ENCODE assay signal across 13 mouse cellular contexts in the genomic region with DNA sequence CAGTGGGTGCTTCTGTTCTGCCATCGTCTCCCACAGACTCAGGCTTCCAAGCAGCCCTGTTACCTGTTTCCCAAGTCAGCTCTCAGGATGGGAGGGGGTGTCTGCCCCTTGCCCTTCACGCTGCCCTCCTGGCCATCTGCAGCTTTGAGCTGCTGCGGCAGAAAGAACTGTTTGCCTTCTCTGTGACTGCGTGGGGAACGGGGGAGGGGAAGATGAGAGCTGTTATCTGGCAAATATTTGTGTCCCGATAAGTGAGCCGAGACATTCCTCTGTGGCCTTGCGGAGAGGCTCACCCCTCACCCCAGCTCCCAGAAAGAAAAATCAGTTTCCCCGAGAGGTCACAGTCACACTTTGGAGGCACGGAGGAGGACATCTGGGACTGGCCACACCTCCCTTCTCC.
A peak's percentile ranks its signal among the peaks of the same experiment; 100 is the strongest.
DNase-seq lines count a peak whose midpoint lies in the region; ATAC-seq lines count a peak whose summit lies in the region.
"Had no signal": no experiment of that assay in that cellular context is flagged by ENCODE, and none has a peak within 500 bp of the region (broad histone marks: within the 10 kb centered on the region; RNA-seq: fewer than 3 reads in every experiment).

No protein-coding gene starts in this region.

- peak overlapping the region; percentile 63 for H3K4me2 ChIP-seq in heart, embryonic 13.5 days
- peak overlapping the region; percentile 40 for H3K4me2 ChIP-seq in liver, embryonic 12.5 days
- peak overlapping the region; percentile 29 for H3K4me2 ChIP-seq in stomach, embryonic 15.5 days
- H3K4me2 ChIP-seq: midbrain, embryonic 11.5 days had no signal

- H3K9ac ChIP-seq in heart, embryonic 13.5 days: peak overlapping the region; percentile 70
- H3K9ac ChIP-seq in liver, embryonic 12.5 days: no peak overlapping the region
- H3K9ac ChIP-seq in stomach, embryonic 15.5 days: no peak overlapping the region

- no peaks in the 10 kb centered on the region for H3K9me3 ChIP-seq in heart, embryonic 13.5 days
- no peaks in the 10 kb centered on the region for H3K9me3 ChIP-seq in liver, embryonic 12.5 days (replicated peaks)
- H3K9me3 ChIP-seq in stomach, embryonic 15.5 days: no peaks in the 10 kb centered on the region

- H3K27ac ChIP-seq in heart, embryonic 13.5 days (replicated peaks): no peak overlapping the region
- H3K27ac ChIP-seq in liver, embryonic 12.5 days: 0 out of 2 replicates have a peak overlapping the region, but pooled peaks have one; percentile 7
- H3K27ac ChIP-seq in stomach, embryonic 15.5 days: no peak overlapping the region

- peaks cover 21% of the 10 kb centered on the region for H3K4me1 ChIP-seq in heart, embryonic 13.5 days
- H3K4me1 ChIP-seq in liver, embryonic 12.5 days: peaks cover 16% of the 10 kb centered on the region
- peaks cover 11% of the 10 kb centered on the region; the same call in 1 of the 2 replicates for H3K4me1 ChIP-seq in stomach, embryonic 15.5 days

- H3K36me3 ChIP-seq in heart, embryonic 13.5 days: no peaks in the 10 kb centered on the region
- H3K36me3 ChIP-seq in liver, embryonic 12.5 days: 0 out of 2 replicates have a peak, but pooled peaks cover 5% of the 10 kb centered on the region
- H3K36me3 ChIP-seq in stomach, embryonic 15.5 days: no peaks in the 10 kb centered on the region

- WGBS in heart, embryonic 13.5 days: 5% methylated on average over 10 of the region's 10 CpGs
- WGBS in liver, embryonic 12.5 days (ENCODE audit: insufficient replicate concordance): 10% methylated on average over 10 of the region's 10 CpGs
- WGBS in stomach, embryonic 15.5 days: 13% methylated on average over 10 of the region's 10 CpGs

- ATAC-seq in heart, embryonic 13.5 days (ENCODE audit: extremely low read depth, insufficient number of reproducible peaks, low FRiP score, low TSS enrichment): no peak
- ATAC-seq in liver, embryonic 12.5 days: no peak
- ATAC-seq in stomach, embryonic 15.5 days (ENCODE audit: insufficient read depth, low FRiP score, low read depth): peak; percentile 8; the same call in 1 of the 2 replicates
- ATAC-seq: activated CD4-positive, CD25-positive, alpha-beta regulatory T cell, adult 4 months; CD4-positive, CD25-positive, alpha-beta regulatory T cell, adult 4 months had no signal

- no peak for DNase-seq in heart, adult 8-10 months (ENCODE audit: low spot score)
- DNase-seq in lung, postnatal 10 days: peak; percentile 33
- no peak for DNase-seq in lung, postnatal 4 days
- DNase-seq in layer of hippocampus, postnatal 10 days (ENCODE audit: low spot score in 2 of 2): no peak
- DNase-seq: cerebellum, adult 11 months; kidney, adult 11 months; thymus, postnatal 25 days had no signal

- peaks cover 78% of the 10 kb centered on the region for H3K27me3 ChIP-seq in heart, embryonic 13.5 days (replicated peaks)
- peaks cover 30% of the 10 kb centered on the region for H3K27me3 ChIP-seq in liver, embryonic 12.5 days (replicated peaks)
- no peaks in the 10 kb centered on the region for H3K27me3 ChIP-seq in stomach, embryonic 15.5 days (replicated peaks)

- H3K4me3 ChIP-seq in heart, embryonic 13.5 days: peak overlapping the region; percentile 32
- peak overlapping the region; percentile 17; the same call in 1 of the 2 replicates for H3K4me3 ChIP-seq in liver, embryonic 12.5 days
- H3K4me3 ChIP-seq in stomach, embryonic 15.5 days (replicated peaks): 0 out of 2 replicates have a peak overlapping the region, but pooled peaks have one; percentile 1
